Mouse (Mus musculus) adrenal gland, adult 18-20 months (tissue): ENCODE measurements at regions not wholly inside any gene's neighbourhood (a gene's known extent, or its start where the extent isn't known, plus 50 kb on each side); places are given as distances from the start of the nearest gene placed in this dataset.
A peak's percentile ranks its signal among the peaks of the same experiment; 100 is the strongest.

Source experiments
- DNase-seq, 2 experiments: peaks; one replicate each; pipeline ENCODE4 v3.0.0; 2021 to 2022; ENCODE audit warnings: low spot score in 2 of 2

- DNase-seq = no peak
Measured at GRCm38 (mm10) chr2:146565693-146566092, 53.5 kb upstream of the Ralgapa2 start.

DNA sequence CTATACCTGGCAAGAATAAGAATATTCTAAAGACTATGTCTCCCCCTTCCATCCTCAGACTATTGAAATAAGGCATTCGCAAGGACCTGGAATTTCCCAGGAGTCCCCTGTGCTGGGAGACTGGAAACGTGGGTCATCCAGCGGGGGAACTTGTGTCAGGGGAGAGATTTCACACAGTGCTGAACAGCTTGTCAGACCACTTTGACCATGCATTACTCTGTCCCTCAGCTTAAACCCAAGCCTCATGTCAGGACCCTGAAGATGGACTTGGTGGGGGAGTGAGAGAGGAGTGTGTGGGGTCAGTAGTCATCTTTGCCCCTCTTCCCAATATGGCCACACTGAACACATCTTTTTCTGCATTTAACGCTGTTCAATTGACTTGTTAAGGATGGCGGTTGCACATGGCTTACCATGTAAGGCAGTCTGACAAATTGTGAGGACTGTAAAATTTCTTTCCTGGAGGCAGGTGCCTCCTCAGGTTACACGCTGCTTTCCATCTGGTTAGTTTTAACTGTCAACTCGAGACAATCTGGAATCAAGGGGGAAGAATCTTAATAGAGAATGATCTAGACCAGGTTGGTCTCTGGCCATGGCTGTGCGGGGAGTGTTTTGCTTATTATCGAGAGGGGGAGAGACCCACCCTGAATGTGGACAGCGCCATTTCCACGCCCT lies 56.2 kb upstream of the Ralgapa2 start:
- no peak for DNase-seq

- DNase-seq = no peak
Measured at GRCm38 (mm10) chr2:146571036-146571435, 58.9 kb upstream of the Ralgapa2 start.

- no peak for DNase-seq
Measured at GRCm38 (mm10) chr2:146571857-146572256, 59.7 kb upstream of the Ralgapa2 start.

DNA sequence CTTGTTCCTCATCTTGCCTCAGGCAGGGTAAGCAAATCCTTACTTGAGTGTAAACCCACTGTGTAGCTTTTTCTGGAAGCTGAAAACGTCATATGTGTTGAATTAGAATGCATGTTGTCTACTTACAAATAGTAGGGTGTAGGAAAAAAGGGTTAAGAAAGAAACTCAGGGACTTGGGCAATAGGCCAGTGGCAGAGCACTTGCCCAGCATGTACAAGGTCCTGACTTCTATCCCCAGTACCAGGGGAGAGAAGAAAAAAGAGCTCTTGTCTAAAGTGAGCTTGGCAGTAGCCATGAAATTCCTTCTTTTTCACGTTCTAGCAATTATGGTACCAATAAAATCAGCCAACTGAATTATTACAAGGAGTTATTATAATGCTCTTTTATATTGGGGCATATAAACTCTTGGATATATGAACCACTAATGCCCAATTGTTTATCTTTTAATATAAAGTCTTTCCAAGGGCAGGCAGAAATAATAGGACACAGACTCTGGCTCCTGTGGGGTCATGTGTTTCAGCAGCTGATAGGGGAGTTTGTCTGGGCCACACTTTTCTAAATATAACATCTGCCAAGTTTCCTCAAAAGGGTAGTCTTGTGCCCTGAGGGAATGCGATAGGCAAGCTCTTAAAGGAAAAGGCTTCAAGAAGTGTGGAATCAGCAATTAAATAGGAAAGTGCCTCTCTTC lies 63.6 kb upstream of the Ralgapa2 start:
- DNase-seq = no peak

- no peak for DNase-seq
Measured at GRCm38 (mm10) chr2:146576298-146576905, 64.3 kb upstream of the Ralgapa2 start.

GRCm38 (mm10) chr2:146577096-146577495 lies 65.0 kb upstream of the Ralgapa2 start:
- no peak for DNase-seq

- no peak for DNase-seq
Measured at GRCm38 (mm10) chr2:146581220-146581619, 69.1 kb upstream of the Ralgapa2 start.

DNA sequence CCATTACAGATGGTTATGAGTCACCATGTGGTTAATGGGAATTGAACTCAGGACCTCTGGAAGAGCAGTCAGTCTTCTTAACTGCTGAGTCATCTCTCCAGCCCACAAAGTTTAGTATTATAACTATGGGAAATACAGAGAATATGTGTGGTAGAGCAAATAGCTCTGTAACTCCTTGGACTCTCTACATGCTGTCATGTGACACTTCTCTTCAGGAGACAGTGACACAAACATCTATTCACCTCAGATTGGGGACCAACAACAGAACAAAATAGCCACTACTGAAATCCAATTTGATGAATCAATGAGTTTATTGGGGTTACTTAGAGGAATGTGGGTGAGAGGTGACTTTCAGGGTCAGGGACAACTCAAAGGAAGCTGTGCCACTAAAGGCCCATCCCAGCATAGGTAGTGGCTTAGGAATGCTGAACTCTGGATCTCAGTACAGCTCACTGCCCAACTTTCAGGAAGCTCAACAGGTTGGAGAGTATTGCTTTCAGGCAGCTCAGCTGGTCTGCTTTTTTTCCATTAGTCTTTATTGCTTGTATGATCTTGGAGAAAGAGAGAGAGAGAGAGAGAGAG lies 71.8 kb upstream of the Ralgapa2 start:
- no peak for DNase-seq

- no peak for DNase-seq
Measured at GRCm38 (mm10) chr2:146586381-146586780, 74.2 kb upstream of the Ralgapa2 start.

DNA sequence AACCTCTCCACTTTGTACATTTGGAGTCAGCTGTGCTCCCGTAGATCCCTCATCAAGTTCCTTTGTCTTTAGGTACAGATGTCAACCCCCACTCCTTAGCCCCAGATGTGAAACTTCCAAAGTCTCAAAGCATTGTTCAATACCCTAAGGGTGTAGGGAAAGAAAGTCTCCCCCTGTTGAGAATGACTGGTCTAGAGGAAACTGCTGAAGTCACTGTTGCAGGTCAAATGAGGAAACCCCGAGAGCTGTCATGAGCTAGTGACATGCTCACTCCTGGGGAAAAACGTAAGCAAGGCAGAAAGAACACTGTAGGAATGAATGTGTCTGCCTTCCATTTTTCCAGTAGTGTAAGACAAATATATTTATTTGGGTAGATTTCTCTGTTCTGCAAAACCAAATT lies 74.8 kb upstream of the Ralgapa2 start:
- DNase-seq = no peak

GRCm38 (mm10) chr2:146589860-146590259 lies 77.7 kb upstream of the Ralgapa2 start:
- DNase-seq = no peak

- no peak for DNase-seq
Measured at GRCm38 (mm10) chr2:146593291-146593690, 81.1 kb upstream of the Ralgapa2 start.

DNA sequence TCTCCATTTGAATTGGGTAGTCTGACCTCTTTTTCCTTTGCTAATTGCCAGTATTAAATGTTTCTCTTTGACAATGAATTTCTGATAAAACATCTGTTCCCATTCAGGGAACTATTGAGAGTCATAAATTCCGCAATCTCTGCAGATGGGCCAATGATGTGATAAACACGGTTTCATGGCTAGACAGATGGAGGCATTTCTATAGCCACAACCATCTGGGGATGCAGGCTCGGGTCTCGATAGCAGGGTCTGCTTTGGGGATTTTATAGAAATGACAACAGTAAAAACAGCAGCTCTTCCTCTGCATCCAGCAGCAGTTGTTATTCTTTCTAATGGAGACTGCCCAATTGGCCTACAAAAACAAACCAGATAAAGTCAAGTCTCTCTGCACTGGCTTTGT lies 82.1 kb upstream of the Ralgapa2 start:
- DNase-seq = no peak

GRCm38 (mm10) chr2:146595673-146596072 lies 83.5 kb upstream of the Ralgapa2 start:
- DNase-seq = no peak

GRCm38 (mm10) chr2:146606170-146606569 lies 94.0 kb upstream of the Ralgapa2 start:
- no peak for DNase-seq

- DNase-seq = no peak
Measured at GRCm38 (mm10) chr2:146610896-146611295, 98.8 kb upstream of the Ralgapa2 start.

DNA sequence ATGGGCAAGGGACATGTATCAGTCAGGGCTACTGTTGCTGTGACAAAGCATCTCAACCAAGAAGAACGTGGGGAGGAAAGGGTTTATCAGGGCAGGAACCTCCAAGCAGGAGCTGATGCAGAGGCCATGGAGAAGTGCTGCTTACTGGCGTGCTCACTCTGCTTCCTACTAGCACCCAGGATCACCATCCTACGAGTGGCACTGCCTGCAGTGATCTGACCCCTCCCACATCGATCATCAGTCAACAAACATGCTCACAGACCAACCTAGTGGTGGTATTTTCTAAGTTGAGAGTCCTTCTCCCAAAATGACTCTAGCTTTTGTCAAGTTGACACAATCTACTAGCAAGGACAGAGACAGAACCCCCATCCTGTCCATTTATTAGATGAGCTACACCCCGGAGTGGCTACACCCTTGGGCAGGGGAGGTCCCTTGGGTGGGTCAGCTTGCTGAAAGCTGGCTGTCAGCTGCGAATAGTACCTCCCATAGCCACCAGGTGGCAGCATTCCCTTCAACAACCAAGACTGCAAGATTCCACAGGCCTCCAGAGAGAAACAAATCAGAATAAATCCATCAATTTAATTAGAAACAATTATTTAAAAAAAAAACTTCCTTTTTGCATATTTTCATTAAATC lies 99.9 kb upstream of the Ralgapa2 start:
- DNase-seq = peak; percentile 67 to 68

- peak; percentile 36 to 60 for DNase-seq
Measured at GRCm38 (mm10) chr2:146612522-146613288, 100.6 kb upstream of the Ralgapa2 start.

- DNase-seq = peak; percentile 29 to 31
Measured at GRCm38 (mm10) chr2:146621167-146621566, 109.0 kb upstream of the Ralgapa2 start.

DNA sequence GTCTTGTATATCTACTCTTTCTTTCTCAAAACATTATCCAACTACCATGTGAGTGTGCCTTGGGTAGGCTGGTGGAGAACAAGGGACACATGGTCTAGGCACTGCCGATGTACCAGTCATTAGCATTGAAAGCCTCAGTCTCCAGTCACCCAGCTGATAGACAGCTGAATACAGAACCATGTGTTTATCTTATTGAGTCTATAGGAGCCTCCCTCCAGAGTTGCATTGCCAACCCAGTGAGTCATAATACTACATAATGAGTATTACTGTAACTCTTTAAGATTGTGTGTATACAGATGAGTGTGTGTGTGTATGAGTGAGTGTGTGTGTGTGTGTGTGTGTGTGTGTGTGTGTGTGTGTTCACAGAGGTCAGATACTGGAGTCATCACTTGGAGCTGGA lies 110.9 kb upstream of the Ralgapa2 start:
- no peak for DNase-seq
